Mouse (Mus musculus): ENCODE measurements at regions not wholly inside any gene's neighbourhood (a gene's known extent, or its start where the extent isn't known, plus 50 kb on each side); places are given as distances from the start of the nearest gene placed in this dataset.
"Not testable (repeated sequence)": the region's sequence is repeated elsewhere in the genome, so short reads cannot be mapped to it uniquely, and the experiment has no call there.

DNA sequence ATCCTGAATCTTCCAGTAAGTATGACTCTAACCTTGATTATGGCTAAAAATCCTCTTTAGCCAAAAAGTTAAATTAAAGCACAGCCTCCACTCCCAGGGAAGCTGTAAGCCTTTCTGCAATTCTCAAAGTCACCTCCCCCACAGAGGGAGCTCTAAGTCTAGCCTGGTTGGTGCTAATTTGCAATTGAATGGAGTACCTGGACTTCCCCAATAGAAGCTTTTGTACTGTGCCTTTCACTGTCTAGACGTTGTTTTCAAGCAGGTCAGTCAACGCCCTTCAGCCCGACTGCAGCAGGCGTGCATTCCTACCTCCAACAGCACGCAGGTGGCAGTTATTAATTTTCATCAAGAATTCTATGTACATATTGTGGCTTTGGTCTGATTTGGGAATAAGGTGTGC, 87.2 kb downstream of the Catsperg2 start:
- DNase-seq (ENCODE audit: low read depth): not testable (repeated sequence)

DNA sequence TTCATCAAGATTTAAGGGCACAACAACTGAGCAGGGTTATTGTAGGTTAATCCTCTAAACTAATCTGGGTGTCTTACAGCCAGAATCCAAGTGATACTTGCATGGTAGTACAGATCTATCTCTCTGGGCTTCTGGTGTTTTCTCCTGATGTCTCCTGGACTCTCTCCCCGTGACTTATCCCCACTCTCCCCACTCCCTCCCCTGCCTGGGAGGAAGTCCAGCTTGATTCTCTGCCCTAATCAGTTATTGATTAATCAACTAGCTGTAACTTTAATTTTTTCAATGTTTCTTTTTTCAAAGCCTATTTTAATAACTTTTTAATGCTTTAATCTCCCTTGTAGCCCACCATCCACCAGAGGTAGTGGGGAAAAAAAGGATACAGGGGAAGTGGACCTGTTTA, 83.9 kb upstream of the Sipa1l3 start:
- no peak for DNase-seq (ENCODE audit: low read depth)

DNA sequence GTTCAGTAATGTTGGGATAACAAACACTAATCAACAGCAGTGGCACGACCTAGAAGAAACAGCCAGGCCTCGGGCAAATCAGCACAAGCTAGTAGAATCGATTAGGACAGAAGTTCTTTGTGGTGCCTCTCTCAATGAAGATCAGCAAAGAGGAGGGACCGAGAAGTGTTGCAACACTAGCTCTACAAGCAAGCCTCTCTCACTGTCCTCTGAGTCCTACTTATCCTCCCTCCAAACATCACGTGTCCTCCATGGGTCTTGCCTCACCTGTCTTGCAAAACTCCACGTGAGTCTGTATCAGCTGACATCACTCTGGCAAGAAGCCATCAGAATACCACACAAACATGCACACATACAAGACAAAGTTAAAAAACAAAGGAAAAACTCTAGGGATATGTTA, 82.9 kb upstream of the Sipa1l3 start:
- DNase-seq (ENCODE audit: low read depth): peak; percentile 15

DNA sequence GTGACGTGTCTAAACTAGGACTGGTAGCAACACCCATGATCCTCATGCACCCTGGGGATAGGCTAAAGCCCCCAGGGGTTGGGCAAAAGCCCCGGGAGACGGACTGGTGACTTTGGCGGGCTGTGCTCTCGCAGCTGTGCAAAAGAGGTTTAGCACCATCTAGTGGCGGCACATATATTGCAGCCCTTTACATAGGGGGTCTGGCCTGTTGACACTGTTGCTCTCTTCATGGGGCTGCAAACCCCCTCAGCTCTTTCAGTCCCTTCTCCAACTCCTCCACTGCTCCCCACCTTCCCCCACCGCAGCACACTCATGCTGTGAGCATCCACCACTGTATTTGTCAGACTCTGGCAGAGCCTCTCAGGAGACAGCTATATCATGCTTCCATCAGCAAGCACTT, 78.8 kb upstream of the Sipa1l3 start:
- peak; percentile 57 for DNase-seq (ENCODE audit: low read depth)

DNA sequence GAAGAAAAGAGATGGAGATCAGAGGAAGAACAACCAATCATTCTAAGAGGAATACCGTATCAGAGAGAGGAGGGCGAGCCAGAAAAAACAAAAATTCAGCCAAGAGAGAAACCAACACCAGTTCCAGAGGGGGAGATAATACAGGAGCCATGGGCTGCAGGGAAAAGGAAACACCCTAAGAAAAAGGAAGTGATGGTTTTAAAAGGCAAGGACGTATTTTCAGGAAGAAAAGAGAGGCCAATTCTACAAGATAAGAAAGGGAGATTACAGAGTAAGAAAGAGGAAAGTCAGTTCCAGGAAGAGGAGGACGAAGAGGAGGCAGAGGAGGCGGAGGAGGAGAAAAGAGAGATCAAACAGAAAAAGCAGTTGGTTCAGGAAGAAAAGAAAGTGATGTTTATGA, 59.7 kb upstream of the Sipa1l3 start:
- DNase-seq (ENCODE audit: low read depth): no peak

DNA sequence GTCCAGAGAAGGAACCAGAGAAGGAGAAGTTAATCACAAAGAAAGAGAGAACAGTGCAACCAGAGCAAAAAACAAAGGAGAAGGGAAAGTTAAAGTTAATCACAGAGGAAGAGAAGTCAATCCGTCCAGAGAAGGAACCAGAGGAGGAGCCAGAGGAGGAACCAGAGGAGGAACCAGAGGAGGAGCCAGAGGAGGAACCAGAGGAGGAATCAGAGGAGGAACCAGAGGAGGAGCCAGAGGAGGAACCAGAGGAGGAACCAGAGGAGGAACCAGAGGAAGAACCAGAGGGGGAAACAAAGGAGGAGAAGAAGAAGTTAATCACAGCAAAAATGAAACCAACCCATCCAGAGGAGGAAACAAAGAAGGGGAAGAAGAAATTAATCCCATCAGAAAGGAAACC, 57.2 kb upstream of the Sipa1l3 start:
- peak; percentile 54 for DNase-seq (ENCODE audit: low read depth)

Data from 416B (cell line).